Mouse (Mus musculus): ENCODE measurements around the gene Gm7137.
"Not testable (repeated sequence)": the region's sequence is repeated elsewhere in the genome, so short reads cannot be mapped to it uniquely, and the experiment has no call there.

GRCm38 (mm10) chr10:77759582-77759981 lies 28.4 kb downstream of the Gm7137 start, which contains the start of gene Gm3233:
- not testable (repeated sequence) for TF ChIP-seq CTCF (IDR thresholded peaks at IDR 0.05; ENCODE audit: control insufficient read depth, insufficient read depth, insufficient read length); USF1 (IDR thresholded peaks at IDR 0.05; ENCODE audit: low read depth)

Measured in C2C12 (cell line).